Comparison of ENCODE assay signal across 19 mouse cellular contexts in genomic region chr1:120145527-120146216, GRCm38 (mm10).
"Had no signal": no experiment of that assay in that cellular context is flagged by ENCODE, and none has a peak within 500 bp of the region (broad histone marks: within the 10 kb centered on the region; RNA-seq: fewer than 3 reads in every experiment).

No protein-coding gene starts in this region.

- DNase-seq: kidney, adult 8-10 months; kidney, postnatal 10 days; kidney, postnatal 36 days; layer of hippocampus, postnatal 36 days; left cerebral cortex, postnatal 4 days; liver, postnatal 0 days; lung, embryonic 14.5 days; thymus, postnatal 25 days had no signal

- H3K4me3 ChIP-seq: kidney, embryonic 15.5 days; left cerebral cortex, adult 2 months; limb, embryonic 12.5 days; limb, embryonic 15.5 days; midbrain, embryonic 12.5 days; midbrain, embryonic 15.5 days; neural tube, embryonic 12.5 days; neural tube, embryonic 15.5 days; stomach, embryonic 15.5 days had no signal

- H3K27ac ChIP-seq: kidney, embryonic 15.5 days; left cerebral cortex, adult 2 months; limb, embryonic 12.5 days; limb, embryonic 15.5 days; liver, embryonic 14.5 days; macrophage; midbrain, embryonic 12.5 days; midbrain, embryonic 15.5 days; neural tube, embryonic 12.5 days; neural tube, embryonic 15.5 days; stomach, embryonic 15.5 days had no signal
